Mouse (Mus musculus) CH12.LX (cell line): ENCODE measurements around the gene Ttc7. TPM values are rescaled to one million over a fixed set of nuclear protein-coding genes. Genes with fewer than 3 reads are reported as not detected.

Experiments used
- DNase-seq: peaks from one replicate; pipeline ENCODE4 v3.0.0-alpha.2; 2013; ENCODE audit errors: extremely low read depth
- H3K27ac ChIP-seq: 2 replicates; pipeline ENCODE4 v1.5.1; 2012; ENCODE audit warnings: low read depth, mild to moderate bottlenecking, control low read depth, moderate library complexity; ENCODE audit not compliant: insufficient read depth
- H3K27me3 ChIP-seq: replicated peaks from 2 replicates; pipeline ENCODE3; 2012; ENCODE audit warnings: inconsistent platforms
- H3K36me3 ChIP-seq, 2 experiments: replicated peaks in 1 of 2; 2 replicates each; pipeline versions ENCODE3 to v1.6.1; 2012; ENCODE audit warnings: inconsistent platforms in 1 of 2, low read length in 1 of 2, mild to moderate bottlenecking in 1 of 2, mixed read lengths in 1 of 2, moderate library complexity in 1 of 2; ENCODE audit not compliant: control insufficient read depth in 1 of 2, insufficient read depth in 1 of 2
- H3K4me1 ChIP-seq, 2 experiments: 2 replicates each; pipeline ENCODE4 v1.6.1; 2012; ENCODE audit warnings: inconsistent platforms in 1 of 2, moderate library complexity in 1 of 2; ENCODE audit not compliant: insufficient read depth in 2 of 2, control insufficient read depth in 1 of 2
- H3K4me2 ChIP-seq: 2 replicates; pipeline ENCODE4 v1.6.1; 2012; ENCODE audit warnings: low read depth, mild to moderate bottlenecking, control low read depth; ENCODE audit not compliant: poor library complexity, insufficient read depth, severe bottlenecking
- H3K4me3 ChIP-seq, 3 experiments: fragments of 150-350 bp in 1 of 3; sonication (generic) in 1 of 3; replicated peaks in 1 of 3; 2 replicates each; pipeline versions ENCODE3 to v1.5.1; 2011 to 2012; ENCODE audit warnings: low read depth in 2 of 3, low read length in 2 of 3, mild to moderate bottlenecking in 2 of 3, moderate library complexity in 2 of 3, control low read depth in 1 of 3, improper control_type of control experiment in 1 of 3, inconsistent platforms in 1 of 3, mixed read lengths in 1 of 3; ENCODE audit not compliant: poor library complexity in 1 of 3
- H3K79me2 ChIP-seq: replicated peaks from 2 replicates; pipeline ENCODE4 v1.6.1; 2012; ENCODE audit warnings: mild to moderate bottlenecking, moderate library complexity; ENCODE audit not compliant: control insufficient read depth, poor library complexity, insufficient read depth, severe bottlenecking; ENCODE audit errors: extremely low read depth
- H3K9ac ChIP-seq: 2 replicates; pipeline ENCODE4 v1.6.1; 2012; ENCODE audit warnings: low read depth, mild to moderate bottlenecking, control low read depth, moderate library complexity; ENCODE audit not compliant: insufficient read depth
- H3K9me3 ChIP-seq: replicated peaks from 2 replicates; pipeline ENCODE3; 2012; ENCODE audit warnings: low read length, inconsistent platforms, mixed read lengths
- BHLHE40 ChIP-seq: IDR thresholded peaks from 2 replicates; pipeline ENCODE4 v1.6.1; 2011; ENCODE audit warnings: mild to moderate bottlenecking, low read depth, low read length, improper control_type of control experiment
- CHD1 ChIP-seq: IDR thresholded peaks from 2 replicates; pipeline ENCODE4 v1.6.1; 2012; ENCODE audit warnings: low read depth, low read length, improper control_type of control experiment, inconsistent platforms
- CTCF ChIP-seq, 2 experiments: IDR thresholded peaks in 1 of 2; conservative IDR thresholded peaks in 1 of 2; 2 replicates each; pipeline ENCODE4 v1.5.1; 2011 to 2012; ENCODE audit warnings: low read depth in 2 of 2, low read length in 2 of 2, improper control_type of control experiment in 1 of 2, inconsistent platforms in 1 of 2, mild to moderate bottlenecking in 1 of 2, moderate library complexity in 1 of 2
- E2F4 ChIP-seq: IDR thresholded peaks from 2 replicates; pipeline ENCODE4 v1.6.1; 2011; ENCODE audit warnings: low read depth, low read length, improper control_type of control experiment; ENCODE audit not compliant: insufficient replicate concordance
- HCFC1 ChIP-seq: IDR thresholded peaks from 2 replicates; pipeline ENCODE4 v1.6.1; 2012; ENCODE audit warnings: low read depth, mild to moderate bottlenecking, inconsistent platforms, low read length, improper control_type of control experiment
- JUND ChIP-seq: conservative IDR thresholded peaks from 2 replicates; pipeline ENCODE4 v1.6.1; 2011; ENCODE audit warnings: low read depth, low read length, improper control_type of control experiment
- KAT2A ChIP-seq: IDR thresholded peaks from 2 replicates; pipeline ENCODE4 v1.6.1; 2012; ENCODE audit warnings: low read length, improper control_type of control experiment, inconsistent platforms; ENCODE audit not compliant: insufficient replicate concordance
- MAZ ChIP-seq: IDR thresholded peaks from 2 replicates; pipeline ENCODE4 v1.6.1; 2012; ENCODE audit warnings: low read depth, mild to moderate bottlenecking, inconsistent platforms, low read length, improper control_type of control experiment, moderate library complexity
- MEF2A ChIP-seq: IDR thresholded peaks from 2 replicates; pipeline ENCODE4 v1.6.1; 2014; ENCODE audit warnings: low read depth, mild to moderate bottlenecking, inconsistent platforms, low read length, improper control_type of control experiment, borderline replicate concordance
- MXI1 ChIP-seq: IDR thresholded peaks from 2 replicates; pipeline ENCODE4 v1.6.1; 2011; ENCODE audit warnings: mild to moderate bottlenecking, low read depth, low read length, improper control_type of control experiment
- MYC ChIP-seq: IDR thresholded peaks from 2 replicates; pipeline ENCODE4 v1.6.1; 2011; ENCODE audit warnings: low read depth, mild to moderate bottlenecking, improper control_type of control experiment, low read length
- NELFE ChIP-seq: IDR thresholded peaks from 2 replicates; pipeline ENCODE4 v1.6.1; 2011; ENCODE audit warnings: low read depth, low read length, improper control_type of control experiment
- NRF1 ChIP-seq: IDR thresholded peaks from 2 replicates; pipeline ENCODE4 v1.6.1; 2014; ENCODE audit warnings: low read depth, mild to moderate bottlenecking, inconsistent platforms, low read length, improper control_type of control experiment, moderate library complexity
- POLR2A ChIP-seq: IDR thresholded peaks from 2 replicates; pipeline ENCODE4 v1.6.1; 2011; ENCODE audit warnings: low read depth, mild to moderate bottlenecking, improper control_type of control experiment, low read length
- POLR2AphosphoS2 ChIP-seq: IDR thresholded peaks from 2 replicates; pipeline ENCODE4 v1.6.1; 2011; ENCODE audit warnings: low read depth, low read length, improper control_type of control experiment
- RCOR1 ChIP-seq: conservative IDR thresholded peaks from 2 replicates; pipeline ENCODE4 v1.6.1; 2012; ENCODE audit warnings: low read depth, mild to moderate bottlenecking, inconsistent platforms, low read length, improper control_type of control experiment
- SIN3A ChIP-seq: IDR thresholded peaks from 2 replicates; pipeline ENCODE4 v1.6.1; 2012; ENCODE audit warnings: low read length, improper control_type of control experiment, inconsistent platforms
- SMC3 ChIP-seq: IDR thresholded peaks from 2 replicates; pipeline ENCODE4 v1.6.1; 2011; ENCODE audit warnings: low read depth, low read length, improper control_type of control experiment
- TBP ChIP-seq: conservative IDR thresholded peaks from 2 replicates; pipeline ENCODE4 v1.6.1; 2011; ENCODE audit warnings: low read depth, low read length, improper control_type of control experiment
- TCF12 ChIP-seq: IDR thresholded peaks from 2 replicates; pipeline ENCODE4 v1.6.1; 2014; ENCODE audit warnings: low read depth, mild to moderate bottlenecking, inconsistent platforms, low read length, improper control_type of control experiment
- USF1 ChIP-seq: IDR thresholded peaks from 2 replicates; pipeline ENCODE4 v1.6.1; 2014; ENCODE audit warnings: low read depth, mild to moderate bottlenecking, inconsistent platforms, low read length, improper control_type of control experiment
- USF2 ChIP-seq: conservative IDR thresholded peaks from 2 replicates; pipeline ENCODE4 v1.6.1; 2011; ENCODE audit warnings: low read depth, low read length, improper control_type of control experiment
- ZC3H11A ChIP-seq: IDR thresholded peaks from 2 replicates; pipeline ENCODE4 v1.6.1; 2012; ENCODE audit warnings: low read depth, mild to moderate bottlenecking, inconsistent platforms, low read length, improper control_type of control experiment
- ZKSCAN1 ChIP-seq: IDR thresholded peaks from 2 replicates; pipeline ENCODE4 v1.6.1; 2012; ENCODE audit warnings: low read depth, inconsistent platforms, low read length, improper control_type of control experiment, borderline replicate concordance
- ZMIZ1 ChIP-seq: IDR thresholded peaks from 2 replicates; pipeline ENCODE4 v1.6.1; 2012; ENCODE audit warnings: low read depth, mild to moderate bottlenecking, inconsistent platforms, low read length, improper control_type of control experiment
- dilution Hi-C: fragments of 300-500 bp; cut with MboI; formaldehyde crosslinking; loops from 2 replicates; pipeline ENCODE4 v1.14.3; 2020; ENCODE audit warnings: low sequenced_read_pairs; ENCODE audit not compliant: extremely low pct_unique_long_range_greater_than_20kb, extremely low pct_ligation_motif_present
- in situ Hi-C: fragments of 300-500 bp; cut with MboI; formaldehyde crosslinking; loops from 3 replicates; pipeline ENCODE4 v1.14.3; 2019; ENCODE audit warnings: low sequenced_read_pairs, low pct_ligation_motif_present, low pct_unique_long_range_greater_than_20kb, mixed read lengths
- polyA plus RNA-seq: library from polyadenylated mRNA; unstranded; fragments of >175 nt; gene quantifications from 2 replicates; pipeline ENCODE4 v1.2.1, GENCODE M21; 2012; ENCODE audit warnings: low read depth; ENCODE audit not compliant: insufficient read length
- total RNA-seq, 2 experiments: library from RNA; depleted of rRNA; stranded (reverse); fragments of 300-350 nt in 1 of 2; fragments of >200 nt in 1 of 2; gene quantifications; 2 replicates each; pipeline ENCODE4 v1.2.3; 2012 to 2014

Gene Ttc7
- total and polyA plus RNA-seq, 3 experiments = 6.2 to 16.4 (median 12.8) TPM

GRCm38 (mm10) chr17:87285731-87286465 is 3.2 kb downstream of the Ttc7 start:
- dilution Hi-C loops = no loop called here

GRCm38 (mm10) chr17:87286481-87287143 is 3.9 kb downstream of the Ttc7 start:
- in situ Hi-C loops (no loop called here), dilution Hi-C loops (no loop called here)
- TF ChIP-seq E2F4 (no peak), SIN3A (no peak), ZMIZ1 (no peak), RCOR1 (no peak), NRF1 (no peak), POLR2AphosphoS2 (no peak), USF2 (no peak), CHD1 (no peak), JUND (no peak), SMC3 (no peak), KAT2A (no peak), TBP (no peak), POLR2A (no peak), MXI1 (no peak), NELFE (no peak), MYC (no peak), CTCF (conservative IDR thresholded peaks at IDR 0.05 in 1 of 2, IDR thresholded peaks at IDR 0.05 in 1 of 2; ENCODE audit: low read depth in 2 of 2, low read length in 2 of 2) (no peak), USF1 (no peak), TCF12 (no peak), BHLHE40 (no peak)
- Histone ChIP-seq H3K9ac (no peak overlapping the region), H3K27me3 (no peaks in the 10 kb centered on the region), H3K9me3 (no peaks in the 10 kb centered on the region), H3K79me2 (no peaks in the 10 kb centered on the region), H3K4me1 (peaks cover 0 to 32% of the 10 kb centered on the region in 2 experiments; a peak in 3 of 4 replicates), H3K4me2 (no peak overlapping the region), H3K36me3 (peaks cover 0 to 27% of the 10 kb centered on the region in 2 experiments), H3K4me3 (no peak overlapping the region), H3K27ac (no peak overlapping the region)
- DNase-seq = no peak

More at GRCm38 (mm10) chr17:87285731-87286465, 3.2 kb downstream of the Ttc7 start:
- H3K4me2 ChIP-seq = no peak overlapping the region
- H3K4me3 ChIP-seq = no peak overlapping the region
- no peak overlapping the region for H3K27ac ChIP-seq
- no peak for DNase-seq
- TF ChIP-seq USF1 (no peak), RCOR1 (no peak), SMC3 (no peak), MAZ (no peak), ZKSCAN1 (no peak), HCFC1 (no peak), ZMIZ1 (no peak), NRF1 (no peak), KAT2A (no peak), ZC3H11A (no peak), MEF2A (no peak), POLR2A (no peak)
- H3K9ac ChIP-seq = no peak overlapping the region
- peaks cover 0 to 22% of the 10 kb centered on the region in 2 experiments for H3K36me3 ChIP-seq
- no peaks in the 10 kb centered on the region for H3K79me2 ChIP-seq
- in situ Hi-C loops = no loop called here
- H3K4me1 ChIP-seq = peaks cover 0 to 38% of the 10 kb centered on the region in 2 experiments; a peak in 3 of 4 replicates
- no peaks in the 10 kb centered on the region for H3K27me3 ChIP-seq
- no peaks in the 10 kb centered on the region for H3K9me3 ChIP-seq
